Mouse (Mus musculus): ENCODE results near the gene Krt76. TPM values are rescaled to one million over a fixed set of nuclear protein-coding genes. Genes with fewer than 3 reads are reported as not detected.

The Krt76 gene
- polyA plus RNA-seq, 1 experiment = not detected

- DNase-seq (ENCODE audit: low read depth in 1 of 2, low spot score in 2 of 2) = no peak
- H3K4me1 ChIP-seq (ENCODE audit: control insufficient read depth, insufficient read depth, insufficient read length) = no peaks in the 10 kb centered on the region
- no peaks in the 10 kb centered on the region for H3K27me3 ChIP-seq (ENCODE audit: control insufficient read depth, insufficient read depth, low read length)
- H3K4me3 ChIP-seq (ENCODE audit: extremely low read depth, insufficient read depth, insufficient read length) = no peak overlapping the region
- no peak for TF ChIP-seq POLR2A (IDR thresholded peaks at IDR 0.05; ENCODE audit: low read depth, low read length)
- TF ChIP-seq CTCF (IDR thresholded peaks at IDR 0.05; ENCODE audit: extremely low read depth, insufficient read depth, insufficient read length, insufficient replicate concordance) = no peak
- 82% methylated on average over 7 of the region's 7 CpGs for WGBS
- H3K27ac ChIP-seq (ENCODE audit: insufficient read depth, low read length) = no peak overlapping the region
- no peaks in the 10 kb centered on the region for H3K36me3 ChIP-seq (ENCODE audit: control insufficient read depth, insufficient read depth, low read length)
Observed at GRCm38 (mm10) chr15:101866754-101867153, 26.0 kb downstream of the Krt76 start.

DNA sequence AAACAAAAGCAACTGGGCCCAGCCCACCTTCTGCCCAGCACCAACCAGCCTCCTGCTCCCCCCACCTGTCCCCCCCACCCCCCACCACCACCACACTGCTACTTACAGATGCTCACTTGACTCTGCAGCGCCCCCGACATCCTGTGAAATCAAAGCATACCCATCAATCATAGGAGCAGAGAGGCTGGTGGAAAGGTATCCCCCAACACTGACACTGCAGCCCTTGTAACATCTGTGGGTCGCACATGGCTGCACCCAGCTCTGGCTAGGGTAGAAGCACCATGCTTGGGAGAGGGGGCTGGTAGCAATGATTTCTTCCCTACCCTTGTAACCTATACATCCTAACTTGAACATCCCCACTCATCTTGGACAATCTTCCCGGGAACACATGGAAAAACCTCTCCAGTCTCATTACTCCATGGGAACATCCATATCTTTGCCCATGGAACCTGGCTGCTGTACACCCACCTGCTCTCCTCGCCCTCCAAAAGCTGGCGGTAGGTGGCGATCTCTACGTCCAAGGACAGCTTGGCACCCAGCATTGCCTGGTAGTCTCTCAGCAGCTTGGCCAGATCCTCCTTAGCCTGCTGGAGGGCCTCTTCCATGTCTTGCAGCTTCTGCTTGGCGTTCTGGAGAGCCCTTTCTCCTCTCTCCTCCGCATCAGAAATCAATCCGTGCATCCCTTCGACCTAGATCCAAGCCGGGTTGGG lies 32.1 kb downstream of the Krt76 start:
- TF ChIP-seq POLR2A (IDR thresholded peaks at IDR 0.05; ENCODE audit: low read depth, low read length) = no peak
- TF ChIP-seq CTCF (IDR thresholded peaks at IDR 0.05; ENCODE audit: extremely low read depth, insufficient read depth, insufficient read length, insufficient replicate concordance) = no peak
- Histone ChIP-seq H3K4me1 (ENCODE audit: control insufficient read depth, insufficient read depth, insufficient read length) (no peaks in the 10 kb centered on the region), H3K36me3 (ENCODE audit: control insufficient read depth, insufficient read depth, low read length) (no peaks in the 10 kb centered on the region), H3K27ac (ENCODE audit: insufficient read depth, low read length) (no peak overlapping the region), H3K27me3 (ENCODE audit: control insufficient read depth, insufficient read depth, low read length) (peaks cover 1% of the 10 kb centered on the region; the same call in 1 of the 2 replicates), H3K4me3 (ENCODE audit: extremely low read depth, insufficient read depth, insufficient read length) (no peak overlapping the region)
- 57% methylated on average over 13 of the region's 13 CpGs for WGBS
- DNase-seq (ENCODE audit: low read depth in 1 of 2, low spot score in 2 of 2) = no peak

- no peak for DNase-seq (ENCODE audit: low read depth in 1 of 2, low spot score in 2 of 2)
- Histone ChIP-seq H3K4me3 (ENCODE audit: extremely low read depth, insufficient read depth, insufficient read length) (no peak overlapping the region; the same call in 1 of the 2 replicates), H3K4me1 (ENCODE audit: control insufficient read depth, insufficient read depth, insufficient read length) (no peaks in the 10 kb centered on the region), H3K27me3 (ENCODE audit: control insufficient read depth, insufficient read depth, low read length) (peaks cover 1% of the 10 kb centered on the region; the same call in 1 of the 2 replicates), H3K36me3 (ENCODE audit: control insufficient read depth, insufficient read depth, low read length) (no peaks in the 10 kb centered on the region), H3K27ac (ENCODE audit: insufficient read depth, low read length) (no peak overlapping the region)
- TF ChIP-seq POLR2A (IDR thresholded peaks at IDR 0.05; ENCODE audit: low read depth, low read length) (no peak), CTCF (IDR thresholded peaks at IDR 0.05; ENCODE audit: extremely low read depth, insufficient read depth, insufficient read length, insufficient replicate concordance) (no peak)
- WGBS = 1% methylated on average over 31 of the region's 33 CpGs
Observed at GRCm38 (mm10) chr15:101859735-101860170, 33.0 kb downstream of the Krt76 start.

DNA sequence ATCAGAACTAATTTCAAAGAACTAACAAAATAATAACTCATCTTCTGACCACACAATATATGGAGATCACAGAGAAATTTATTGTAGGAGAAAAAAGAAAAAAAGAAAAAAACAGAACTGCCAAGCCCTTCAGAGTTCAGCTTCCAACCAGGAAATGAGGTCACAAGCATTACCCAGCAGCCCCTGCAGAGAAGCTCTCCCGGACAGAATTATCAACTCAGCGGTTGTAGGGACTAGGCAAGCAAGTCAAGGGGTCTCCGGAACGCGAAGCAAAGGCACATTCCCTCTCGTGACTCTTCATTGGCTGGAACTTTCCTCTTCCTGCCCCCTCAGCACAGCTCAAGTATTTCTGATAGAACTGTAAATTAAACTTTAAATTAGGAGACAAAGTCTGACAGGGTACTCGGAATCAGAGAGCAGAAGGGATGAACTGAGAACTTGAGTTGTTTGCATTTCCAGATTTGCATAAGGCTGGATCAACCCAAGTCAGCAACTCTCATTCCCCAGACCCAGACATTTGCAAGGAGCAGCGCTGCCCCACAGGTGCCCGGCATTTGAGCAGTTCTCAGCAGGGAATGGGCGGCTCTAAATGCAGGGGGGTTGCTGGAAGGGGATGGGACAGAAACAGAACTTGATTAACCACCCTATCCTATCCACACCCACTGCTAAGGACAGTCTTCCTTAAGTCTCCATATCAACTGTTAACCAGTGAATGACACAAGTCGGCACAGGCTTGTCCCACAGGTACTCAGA lies 33.9 kb downstream of the Krt76 start:
- no peaks in the 10 kb centered on the region for H3K4me1 ChIP-seq (ENCODE audit: control insufficient read depth, insufficient read depth, insufficient read length)
- H3K27ac ChIP-seq (ENCODE audit: insufficient read depth, low read length) = no peak overlapping the region
- H3K4me3 ChIP-seq (ENCODE audit: extremely low read depth, insufficient read depth, insufficient read length) = no peak overlapping the region
- no peak for DNase-seq (ENCODE audit: low read depth in 1 of 2, low spot score in 2 of 2)
- H3K36me3 ChIP-seq (ENCODE audit: control insufficient read depth, insufficient read depth, low read length) = no peaks in the 10 kb centered on the region
- TF ChIP-seq CTCF (IDR thresholded peaks at IDR 0.05; ENCODE audit: extremely low read depth, insufficient read depth, insufficient read length, insufficient replicate concordance) (no peak), POLR2A (IDR thresholded peaks at IDR 0.05; ENCODE audit: low read depth, low read length) (no peak)
- H3K27me3 ChIP-seq (ENCODE audit: control insufficient read depth, insufficient read depth, low read length) = peaks cover 1% of the 10 kb centered on the region; the same call in 1 of the 2 replicates
- 26% methylated on average over 11 of the region's 11 CpGs for WGBS

DNA sequence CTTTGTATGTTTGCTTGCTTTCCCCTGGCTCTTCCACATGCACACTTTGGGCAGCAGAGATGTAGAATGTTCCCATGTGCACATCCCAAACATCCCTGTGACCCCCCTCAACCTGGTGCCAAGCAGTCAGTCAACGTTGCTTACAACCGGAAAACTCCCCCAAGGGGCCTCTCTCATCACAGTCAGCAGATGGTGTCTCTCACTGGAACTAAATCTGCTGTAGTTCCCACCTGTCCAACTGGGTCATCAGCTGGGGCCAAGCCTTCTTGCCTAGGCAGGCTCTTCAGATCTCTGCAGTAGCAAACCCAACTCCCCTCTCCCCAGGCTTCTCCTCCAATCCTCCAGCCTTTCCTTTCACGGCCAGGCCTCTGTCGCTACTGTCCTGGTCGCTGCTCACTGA lies 36.0 kb downstream of the Krt76 start:
- 69% methylated on average over 5 of the region's 5 CpGs for WGBS
- H3K27ac ChIP-seq (ENCODE audit: insufficient read depth, low read length) = no peak overlapping the region
- H3K4me1 ChIP-seq (ENCODE audit: control insufficient read depth, insufficient read depth, insufficient read length) = no peaks in the 10 kb centered on the region
- TF ChIP-seq POLR2A (IDR thresholded peaks at IDR 0.05; ENCODE audit: low read depth, low read length) (no peak), CTCF (IDR thresholded peaks at IDR 0.05; ENCODE audit: extremely low read depth, insufficient read depth, insufficient read length, insufficient replicate concordance) (no peak)
- no peak for DNase-seq (ENCODE audit: low read depth in 1 of 2, low spot score in 2 of 2)
- no peak overlapping the region for H3K4me3 ChIP-seq (ENCODE audit: extremely low read depth, insufficient read depth, insufficient read length)
- H3K36me3 ChIP-seq (ENCODE audit: control insufficient read depth, insufficient read depth, low read length) = no peaks in the 10 kb centered on the region
- peaks cover 1% of the 10 kb centered on the region; the same call in 1 of the 2 replicates for H3K27me3 ChIP-seq (ENCODE audit: control insufficient read depth, insufficient read depth, low read length)

DNA sequence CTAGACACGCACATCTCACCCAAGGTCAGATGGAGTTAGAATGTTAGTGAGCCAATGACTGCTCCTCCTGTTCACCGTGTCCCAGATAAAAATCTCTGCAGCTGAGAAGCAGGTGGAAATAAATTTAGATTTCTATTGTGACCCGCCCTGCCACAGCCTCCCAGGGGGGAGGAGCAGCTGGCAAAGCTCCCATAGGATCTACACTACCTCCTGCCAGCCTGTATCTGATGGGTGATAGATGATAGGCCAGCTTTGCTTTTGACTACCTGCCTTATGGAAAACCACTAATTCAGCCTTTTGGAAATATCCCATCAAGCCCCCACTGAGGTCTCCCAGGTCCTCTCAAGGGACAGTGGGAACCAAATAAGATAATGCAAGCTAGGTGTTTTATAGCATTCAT lies 37.0 kb downstream of the Krt76 start:
- H3K4me1 ChIP-seq (ENCODE audit: control insufficient read depth, insufficient read depth, insufficient read length) = no peaks in the 10 kb centered on the region
- no peaks in the 10 kb centered on the region for H3K36me3 ChIP-seq (ENCODE audit: control insufficient read depth, insufficient read depth, low read length)
- H3K4me3 ChIP-seq (ENCODE audit: extremely low read depth, insufficient read depth, insufficient read length) = no peak overlapping the region
- TF ChIP-seq POLR2A (IDR thresholded peaks at IDR 0.05; ENCODE audit: low read depth, low read length) (no peak), CTCF (IDR thresholded peaks at IDR 0.05; ENCODE audit: extremely low read depth, insufficient read depth, insufficient read length, insufficient replicate concordance) (no peak)
- 67% methylated on average over 3 of the region's 3 CpGs for WGBS
- no peak for DNase-seq (ENCODE audit: low read depth in 1 of 2, low spot score in 2 of 2)
- no peak overlapping the region for H3K27ac ChIP-seq (ENCODE audit: insufficient read depth, low read length)
- H3K27me3 ChIP-seq (ENCODE audit: control insufficient read depth, insufficient read depth, low read length) = peaks cover 1% of the 10 kb centered on the region; the same call in 1 of the 2 replicates
